Mouse (Mus musculus): Measurements from ENCODE around the gene Rnps1. TPM values are rescaled to one million over a fixed set of nuclear protein-coding genes. Genes with fewer than 3 reads are reported as not detected.
"Not testable (repeated sequence)": the region's sequence is repeated elsewhere in the genome, so short reads cannot be mapped to it uniquely, and the experiment has no call there.

The Rnps1 gene
- total RNA-seq, 2 experiments from 2014 or later: 130 to 135 TPM

GRCm38 (mm10) chr17:24429201-24429983 is 15.0 kb downstream of the Rnps1 start:
- DNase-seq: peak; percentile 70

GRCm38 (mm10) chr17:24437016-24437415 is 22.7 kb downstream of the Rnps1 start:
- DNase-seq: peak; percentile 38

GRCm38 (mm10) chr17:24440377-24440776 is 26.0 kb downstream of the Rnps1 start:
- DNase-seq: no peak

GRCm38 (mm10) chr17:24441148-24441547 is 26.8 kb downstream of the Rnps1 start:
- no peak for DNase-seq

DNA sequence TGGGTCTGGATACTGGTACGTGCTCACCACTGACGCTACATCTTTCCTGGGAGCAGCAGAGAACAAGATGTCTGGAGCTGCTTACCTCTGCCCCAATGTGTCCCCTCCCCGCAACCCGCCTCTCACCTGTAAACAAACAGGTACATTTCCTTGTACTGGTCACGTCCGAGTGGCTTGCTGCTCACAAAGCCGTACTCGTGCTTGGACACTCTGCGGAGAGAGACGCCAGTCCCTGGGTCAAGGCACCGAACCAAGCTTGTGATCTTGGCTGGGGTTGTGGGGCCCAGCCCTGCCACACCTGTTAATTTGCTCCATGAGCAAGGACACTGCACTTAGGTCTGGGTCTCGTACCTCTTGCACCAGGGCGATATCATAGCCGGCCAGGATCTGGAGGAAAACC is 27.7 kb downstream of the Rnps1 start:
- no peak for DNase-seq

GRCm38 (mm10) chr17:24442632-24443155 is 28.3 kb downstream of the Rnps1 start, which contains the start of gene Dnase1l2:
Dnase1l2 (minus strand) TSS chr17:24443105.
- DNase-seq: no peak

- DNase-seq: no peak
Measured at GRCm38 (mm10) chr17:24443409-24443808, 29.0 kb downstream of the Rnps1 start.

DNA sequence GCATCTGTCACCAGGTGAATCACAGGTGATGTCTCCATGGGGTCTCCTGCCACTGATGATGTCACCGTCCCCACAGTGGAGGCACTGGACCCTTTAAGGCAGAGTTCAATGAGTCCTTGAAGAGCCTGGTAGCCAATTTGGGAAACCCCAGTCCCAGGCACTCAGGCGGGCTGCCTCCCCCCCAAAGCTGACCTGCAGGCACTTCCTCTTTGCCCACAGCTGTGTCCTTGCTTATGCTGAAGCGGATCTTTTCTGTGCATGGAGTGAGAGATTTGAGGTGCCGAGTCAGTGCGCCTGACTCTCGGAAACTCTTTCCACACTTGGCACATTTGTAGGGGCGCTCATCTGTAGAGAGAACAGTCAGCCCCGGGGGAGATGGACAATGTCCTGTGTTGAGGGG is 32.2 kb downstream of the Rnps1 start:
- DNase-seq: no peak

GRCm38 (mm10) chr17:24449507-24449906 is 35.1 kb downstream of the Rnps1 start:
- DNase-seq: no peak

GRCm38 (mm10) chr17:24451220-24451619 is 36.9 kb downstream of the Rnps1 start:
- no peak for DNase-seq

DNA sequence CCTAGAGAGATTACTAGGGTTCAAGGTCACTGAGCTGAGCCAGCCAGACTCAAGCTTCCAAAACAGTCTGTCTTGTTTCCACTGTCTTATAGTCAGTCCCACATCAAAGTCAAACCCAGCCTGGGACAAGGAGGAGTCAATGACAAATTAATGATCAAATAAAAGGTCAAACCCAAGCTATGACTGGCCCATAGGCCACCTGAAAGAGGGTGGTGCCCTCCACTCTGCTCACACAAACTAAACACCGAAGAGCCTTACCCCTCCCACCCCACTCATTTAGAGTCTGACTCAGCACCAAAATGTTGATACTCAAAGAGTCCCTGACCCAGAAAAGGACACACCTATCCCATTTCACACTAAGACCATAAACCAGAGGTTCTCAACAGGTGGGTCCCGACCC is 39.0 kb downstream of the Rnps1 start:
- no peak for DNase-seq

DNA sequence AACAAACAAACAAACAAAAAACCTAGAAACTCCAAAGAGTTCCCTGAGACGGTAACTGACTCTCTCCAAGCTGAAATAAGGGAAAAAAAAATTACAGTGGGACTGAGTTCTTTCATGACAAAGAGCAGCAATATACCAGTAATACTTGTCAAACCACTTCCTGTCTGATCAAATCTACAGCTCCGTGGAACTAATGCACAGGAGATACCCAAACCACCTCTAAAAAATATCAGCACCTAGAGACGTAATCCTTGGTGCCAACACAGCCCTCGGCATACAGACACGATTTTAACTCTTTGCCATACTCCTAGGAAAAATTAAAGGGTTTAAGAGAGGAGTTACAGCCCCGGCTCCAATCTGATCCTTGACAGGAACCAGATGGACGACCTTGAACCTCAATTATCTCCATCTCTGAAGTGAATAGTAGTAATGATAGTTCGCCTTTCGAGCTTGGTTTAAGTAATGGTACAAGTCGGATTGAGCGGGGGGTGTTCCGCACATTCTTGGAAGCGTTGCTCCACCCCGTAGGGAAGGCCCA is 39.9 kb downstream of the Rnps1 start:
- DNase-seq: no peak

GRCm38 (mm10) chr17:24454756-24455522 is 40.6 kb downstream of the Rnps1 start:
- peak; percentile 100 for DNase-seq

- DNase-seq: not testable (repeated sequence)
Measured at GRCm38 (mm10) chr17:24455523-24456206, 41.3 kb downstream of the Rnps1 start.

DNA sequence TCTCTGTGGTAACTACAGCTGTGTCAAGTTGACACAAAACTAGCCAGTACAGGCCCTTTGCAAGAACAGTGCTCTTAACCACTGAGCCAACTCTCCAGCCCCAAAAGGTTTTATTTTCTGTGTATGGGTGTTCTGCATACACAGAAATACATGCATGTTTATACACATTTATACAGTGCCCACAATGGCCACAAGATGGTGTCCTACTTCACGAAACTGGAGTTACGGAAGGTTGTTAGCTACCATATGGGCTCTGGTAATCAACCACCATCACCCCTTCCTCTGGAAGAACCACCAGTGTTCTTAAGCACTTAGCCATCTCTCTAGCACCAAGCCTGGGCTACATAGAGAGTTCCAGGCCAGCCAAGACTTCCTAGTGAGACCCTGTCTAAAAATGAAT is 47.2 kb downstream of the Rnps1 start:
- no peak for DNase-seq

DNA sequence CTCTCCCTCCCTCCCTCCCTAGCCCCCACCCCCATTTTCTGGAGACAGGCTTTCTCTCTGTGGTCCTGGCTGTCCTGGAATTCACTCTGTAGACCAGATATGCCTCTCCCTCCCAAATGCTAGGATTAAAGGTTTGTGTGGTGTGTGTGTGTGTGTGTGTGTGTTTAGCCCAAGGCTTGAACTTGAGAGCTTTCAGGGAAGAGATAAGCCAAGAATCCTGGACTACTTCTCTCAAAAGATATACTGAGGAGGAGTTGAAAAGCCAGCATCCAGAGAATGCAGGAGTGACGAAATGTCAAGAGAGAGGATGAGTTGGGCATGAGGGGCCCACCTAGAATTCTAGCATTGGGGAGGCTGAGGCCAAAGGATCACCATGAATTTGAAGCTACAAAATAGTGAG is 48.6 kb downstream of the Rnps1 start:
- no peak for DNase-seq

DNA sequence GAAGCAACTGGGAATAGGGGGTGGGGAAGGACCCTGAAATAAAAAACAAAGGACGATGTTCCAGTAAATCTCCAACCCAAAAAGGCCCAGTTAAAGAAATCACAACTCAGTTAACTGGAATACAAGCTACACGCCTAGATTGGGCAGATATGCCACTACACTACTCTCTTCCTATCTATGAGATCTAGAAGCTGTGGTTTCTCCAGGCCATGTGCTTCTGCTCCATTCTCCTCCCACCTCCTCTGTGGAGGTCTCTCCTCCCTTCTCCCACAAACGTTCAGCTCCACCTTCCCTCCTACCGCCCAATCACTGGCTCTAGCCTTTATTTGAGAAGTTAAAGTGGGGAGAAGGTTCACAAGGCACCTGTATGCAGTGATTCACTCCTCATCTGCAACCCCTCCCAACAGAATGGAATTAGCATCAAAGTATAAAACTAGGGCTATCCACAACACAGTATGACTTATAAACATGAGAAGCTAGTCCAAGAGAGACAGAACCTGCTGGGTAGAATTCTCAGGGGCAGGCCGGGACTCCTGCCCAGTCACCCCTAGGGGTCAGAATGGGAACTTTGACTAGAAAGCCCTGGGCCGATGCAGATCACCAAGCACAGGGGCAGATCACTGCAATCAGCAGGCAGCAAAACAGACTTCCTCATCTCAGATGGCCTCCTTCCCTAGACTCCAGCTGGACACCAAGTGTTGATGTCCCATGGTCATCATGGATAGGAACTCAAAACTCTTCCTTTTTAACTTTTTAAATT is 49.2 kb downstream of the Rnps1 start:
- DNase-seq: no peak

GRCm38 (mm10) chr17:24468636-24469246 is 54.4 kb downstream of the Rnps1 start:
- no peak for DNase-seq

DNA sequence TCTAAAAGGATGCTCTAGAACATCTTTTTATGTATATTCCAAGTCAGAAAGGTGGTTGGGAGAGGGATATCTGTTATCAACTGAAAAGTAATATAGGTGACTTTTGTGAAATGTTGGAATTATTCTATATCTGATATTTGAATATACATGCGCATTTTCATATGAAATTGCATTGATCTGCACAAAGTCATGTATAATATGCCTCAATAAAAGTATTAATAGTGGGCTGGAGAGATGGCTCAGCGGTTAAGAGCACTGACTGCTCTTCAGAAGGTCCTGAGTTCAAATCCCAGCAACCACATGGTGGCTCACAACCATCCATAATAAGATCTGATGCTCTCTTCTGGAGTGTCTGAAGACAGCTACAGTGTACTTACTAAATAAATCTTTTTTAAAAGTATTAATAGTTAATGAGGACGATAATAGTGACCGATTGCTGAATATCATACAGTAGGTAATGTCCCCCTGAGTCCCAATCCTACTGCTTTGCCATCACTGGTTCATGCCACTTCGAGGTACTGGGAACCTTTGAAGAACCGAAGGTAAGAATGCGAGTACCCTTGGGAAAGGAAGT is 55.1 kb downstream of the Rnps1 start:
- DNase-seq: no peak

DNA sequence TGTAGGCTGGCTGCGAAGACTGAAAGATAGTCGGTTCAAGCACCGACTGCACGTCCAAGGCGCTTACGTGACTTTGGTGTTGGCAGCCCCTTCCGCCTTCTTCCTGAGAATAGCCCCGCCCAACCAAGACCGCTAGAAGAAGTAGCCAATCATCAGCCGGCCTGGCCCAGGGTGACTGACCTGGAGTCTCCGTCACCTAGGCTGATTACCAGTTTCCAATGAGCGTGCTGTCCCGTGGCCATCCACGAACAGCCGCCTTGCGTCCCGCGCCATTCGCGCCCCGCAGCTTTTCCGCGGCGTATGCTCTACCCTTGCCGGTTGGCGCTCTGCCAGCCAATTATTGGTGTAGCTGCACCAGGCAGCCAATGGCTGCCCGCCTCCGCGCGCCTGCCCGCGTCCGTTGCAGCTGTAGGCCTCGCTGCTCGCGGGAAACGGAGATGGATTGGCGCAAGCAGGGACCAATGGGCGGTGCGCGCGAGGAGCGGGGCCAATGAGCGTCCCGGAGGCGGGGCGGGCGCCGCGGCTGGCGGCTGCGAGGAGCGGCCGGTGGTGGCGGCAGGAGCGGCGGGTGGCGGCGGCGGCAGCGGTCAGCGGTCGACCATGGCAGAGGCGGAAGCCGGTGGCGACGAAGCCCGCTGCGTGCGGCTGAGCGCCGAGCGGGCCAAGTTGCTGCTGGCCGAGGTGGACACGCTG is 55.7 kb downstream of the Rnps1 start, which contains the start of the genes E4f1 and Pgp:
E4f1 (minus strand) TSS at position 404 of the 693 bp plus-strand sequence.
Pgp (plus strand) TSS at position 483 of the 693 bp plus-strand sequence.
- DNase-seq: peak; percentile 98

Measured in heart, postnatal 4 days (tissue).